Mouse (Mus musculus) macrophage (primary cell): ENCODE measurements at regions not wholly inside any gene's neighbourhood (a gene's known extent, or its start where the extent isn't known, plus 50 kb on each side); places are given as distances from the start of the nearest gene placed in this dataset.

ENCODE experiments used
- H3K27ac ChIP-seq: fragments of 350-480 bp; formaldehyde crosslinking; 2 replicates; pipeline ENCODE4 v1.9.0; 2021
- H3K36me3 ChIP-seq: fragments of 350-480 bp; formaldehyde crosslinking; 2 replicates; pipeline ENCODE4 v1.9.0; 2021; ENCODE audit errors: inconsistent target
- H3K4me3 ChIP-seq: fragments of 350-480 bp; formaldehyde crosslinking; 2 replicates; pipeline ENCODE4 v1.9.0; 2021; ENCODE audit errors: inconsistent target
- H3K79me2 ChIP-seq: fragments of 350-480 bp; formaldehyde crosslinking; 2 replicates; pipeline ENCODE4 v1.9.0; 2021; ENCODE audit errors: inconsistent target
- WGBS: methylation state at CpG from one replicate; pipeline ENCODE4 v1.1.7; 2026; ENCODE audit warnings: inconsistent platforms; ENCODE audit not compliant: missing documents; 5-methylcytosine and 5-hydroxymethylcytosine counted together

DNA sequence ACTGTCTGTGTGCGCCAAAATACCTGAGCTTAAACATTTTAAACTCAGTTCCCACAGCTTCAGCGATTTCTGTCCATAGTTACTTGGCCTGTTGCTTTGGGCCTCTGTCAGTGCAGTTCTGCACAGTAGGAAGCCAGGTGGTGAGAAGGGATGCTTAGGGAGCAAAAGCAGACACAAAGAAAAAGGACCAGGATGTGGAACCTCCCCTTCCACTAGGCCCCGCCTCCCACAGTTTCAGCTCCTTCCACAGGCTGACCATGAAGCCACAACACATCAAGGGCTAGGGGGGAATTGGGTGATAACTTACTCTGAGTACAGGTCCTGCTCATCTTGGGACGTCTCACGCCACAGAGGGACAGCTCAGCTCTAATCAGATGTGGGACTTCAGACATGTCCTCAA is 263.5 kb upstream of the Sdk2 start:
- Histone ChIP-seq H3K4me3 (no peak overlapping the region), H3K79me2 (no peaks in the 10 kb centered on the region), H3K36me3 (no peaks in the 10 kb centered on the region), H3K27ac (no peak overlapping the region)
- 96% methylated on average over 5 of the region's 5 CpGs for WGBS

DNA sequence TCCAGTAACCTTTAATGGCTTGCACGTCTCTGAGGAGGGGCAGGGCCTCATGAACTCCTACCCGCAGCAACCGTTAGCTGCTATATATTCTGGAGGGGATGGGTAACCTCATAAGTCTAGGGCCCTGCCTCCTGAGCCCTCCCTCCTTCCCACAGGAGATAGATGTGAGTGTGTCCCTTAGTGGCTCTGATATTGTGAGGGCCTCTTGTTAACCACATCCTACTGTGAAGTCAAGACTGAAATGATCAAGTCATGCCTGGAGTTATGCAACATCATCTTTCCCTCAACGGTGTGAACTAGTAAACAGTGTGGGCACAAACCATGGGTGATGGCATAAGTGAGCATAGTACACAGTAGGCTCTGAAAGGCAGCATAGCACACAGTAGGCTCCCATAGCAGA is 255.8 kb upstream of the Sdk2 start:
- no peak overlapping the region for H3K4me3 ChIP-seq
- no peaks in the 10 kb centered on the region for H3K79me2 ChIP-seq
- H3K36me3 ChIP-seq: no peaks in the 10 kb centered on the region
- 0% methylated on average over 4 of the region's 4 CpGs for WGBS
- no peak overlapping the region for H3K27ac ChIP-seq

DNA sequence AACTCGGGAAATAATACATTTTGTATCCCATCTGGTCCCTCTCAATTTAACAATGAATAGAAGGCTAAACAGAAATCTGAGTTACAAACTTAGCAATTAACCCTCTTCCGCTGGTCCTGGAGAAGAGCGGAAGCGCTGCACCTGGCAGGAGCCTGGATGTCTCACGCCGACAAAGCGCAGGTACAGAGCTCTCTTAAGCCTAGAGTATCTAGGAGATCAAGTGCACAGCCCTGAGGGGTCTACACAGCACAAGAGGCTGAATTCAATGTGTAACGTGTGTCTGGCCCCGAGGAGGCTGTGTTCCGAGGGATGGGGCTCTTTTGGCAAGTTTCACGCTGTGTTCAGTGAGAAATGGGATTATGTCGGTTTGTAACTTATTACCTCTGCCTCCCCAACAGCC is 255.1 kb upstream of the Sdk2 start:
- Histone ChIP-seq H3K79me2 (no peaks in the 10 kb centered on the region), H3K27ac (no peak overlapping the region)
- WGBS: 93% methylated on average over 10 of the region's 12 CpGs

DNA sequence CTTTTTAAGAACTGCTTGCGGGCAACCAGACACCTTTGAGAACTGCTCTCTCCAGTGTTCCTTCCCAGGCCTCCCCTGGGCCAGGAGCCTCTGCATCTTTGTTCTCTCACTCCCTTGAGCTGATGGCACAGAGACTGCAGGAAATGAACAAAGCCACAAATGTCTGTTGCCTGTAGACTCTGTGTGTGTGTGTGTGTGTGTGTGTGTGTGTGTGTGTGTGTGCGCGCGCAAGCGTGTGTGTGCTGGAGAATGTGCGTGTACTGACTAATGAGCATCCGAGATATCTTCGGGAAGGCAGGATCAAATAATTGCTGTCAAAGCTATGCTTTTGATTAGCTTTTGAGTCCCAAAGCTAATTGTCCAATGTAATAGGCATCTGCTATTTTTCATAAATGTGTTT is 254.7 kb upstream of the Sdk2 start:
- H3K36me3 ChIP-seq: no peaks in the 10 kb centered on the region
- WGBS: 61% methylated on average over 8 of the region's 8 CpGs
- no peak overlapping the region for H3K4me3 ChIP-seq
- H3K27ac ChIP-seq: no peak overlapping the region
- H3K79me2 ChIP-seq: no peaks in the 10 kb centered on the region

More for the DNA sequence above, 255.1 kb upstream of the Sdk2 start:
- Histone ChIP-seq H3K4me3 (no peak overlapping the region), H3K36me3 (no peaks in the 10 kb centered on the region)

DNA sequence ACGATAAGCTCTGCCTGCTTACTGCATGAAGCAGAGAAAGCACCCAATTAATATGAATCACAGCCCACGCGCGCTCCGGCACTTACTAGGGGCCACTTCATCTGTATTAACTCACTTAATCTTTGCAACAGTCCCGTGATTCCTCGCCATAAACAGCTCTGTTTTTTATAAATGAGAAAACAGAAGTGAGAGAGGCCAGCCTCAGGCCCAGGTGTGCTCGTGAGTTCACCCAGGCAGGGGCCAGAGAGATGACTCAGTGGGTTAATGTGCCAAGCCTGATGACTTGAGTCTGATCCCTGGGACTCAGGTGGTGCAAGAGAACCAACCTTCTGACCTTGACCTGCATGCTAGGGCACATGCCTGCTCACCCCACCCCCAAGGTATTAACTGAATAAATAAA is 248.4 kb upstream of the Sdk2 start:
- Histone ChIP-seq H3K27ac (no peak overlapping the region), H3K4me3 (no peak overlapping the region), H3K36me3 (no peaks in the 10 kb centered on the region), H3K79me2 (no peaks in the 10 kb centered on the region)
- WGBS: 77% methylated on average over 8 of the region's 8 CpGs

DNA sequence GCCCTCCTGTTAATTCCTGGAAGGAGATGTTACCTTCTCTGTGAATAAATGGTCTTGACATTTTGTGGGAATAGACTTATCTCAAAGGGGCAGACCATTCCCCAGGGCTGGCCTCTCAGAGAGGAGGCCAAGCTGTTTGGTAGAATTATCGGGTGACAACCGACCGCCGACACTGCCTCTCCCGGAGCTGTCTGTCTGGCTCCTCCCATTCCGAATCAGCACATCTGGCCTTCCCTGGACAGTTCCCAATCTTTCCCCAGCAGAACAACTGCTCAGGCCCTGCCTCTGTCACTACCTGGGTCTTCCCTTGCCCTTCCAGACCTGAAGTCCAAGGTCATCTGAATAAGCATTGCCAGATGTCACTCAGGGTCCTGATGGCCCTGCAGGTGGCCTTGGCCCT is 246.8 kb upstream of the Sdk2 start:
- Histone ChIP-seq H3K36me3 (no peaks in the 10 kb centered on the region), H3K79me2 (no peaks in the 10 kb centered on the region), H3K4me3 (no peak overlapping the region), H3K27ac (no peak overlapping the region)
- 82% methylated on average over 6 of the region's 6 CpGs for WGBS

DNA sequence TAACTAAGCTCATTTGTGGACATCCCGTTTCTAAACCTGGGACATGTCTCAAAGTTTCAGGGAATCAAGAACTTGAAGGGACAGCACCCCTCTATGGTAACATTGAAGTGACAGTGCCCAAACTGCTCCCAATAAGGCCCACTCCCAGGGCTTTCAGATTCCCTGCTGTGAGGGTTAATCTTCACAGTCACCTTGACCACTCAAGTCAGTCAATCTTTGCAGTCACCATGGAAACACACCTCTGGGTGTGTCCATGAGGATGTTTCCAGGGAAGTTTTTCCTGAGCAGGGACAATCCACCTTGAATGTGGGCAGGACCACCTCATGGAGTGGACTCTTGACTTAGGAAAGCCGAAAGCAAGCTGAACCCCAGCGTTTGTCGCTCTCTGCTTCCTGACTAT is 244.8 kb upstream of the Sdk2 start:
- H3K79me2 ChIP-seq: no peaks in the 10 kb centered on the region
- H3K36me3 ChIP-seq: no peaks in the 10 kb centered on the region
- H3K4me3 ChIP-seq: no peak overlapping the region
- 83% methylated on average over 4 of the region's 4 CpGs for WGBS
- no peak overlapping the region for H3K27ac ChIP-seq

DNA sequence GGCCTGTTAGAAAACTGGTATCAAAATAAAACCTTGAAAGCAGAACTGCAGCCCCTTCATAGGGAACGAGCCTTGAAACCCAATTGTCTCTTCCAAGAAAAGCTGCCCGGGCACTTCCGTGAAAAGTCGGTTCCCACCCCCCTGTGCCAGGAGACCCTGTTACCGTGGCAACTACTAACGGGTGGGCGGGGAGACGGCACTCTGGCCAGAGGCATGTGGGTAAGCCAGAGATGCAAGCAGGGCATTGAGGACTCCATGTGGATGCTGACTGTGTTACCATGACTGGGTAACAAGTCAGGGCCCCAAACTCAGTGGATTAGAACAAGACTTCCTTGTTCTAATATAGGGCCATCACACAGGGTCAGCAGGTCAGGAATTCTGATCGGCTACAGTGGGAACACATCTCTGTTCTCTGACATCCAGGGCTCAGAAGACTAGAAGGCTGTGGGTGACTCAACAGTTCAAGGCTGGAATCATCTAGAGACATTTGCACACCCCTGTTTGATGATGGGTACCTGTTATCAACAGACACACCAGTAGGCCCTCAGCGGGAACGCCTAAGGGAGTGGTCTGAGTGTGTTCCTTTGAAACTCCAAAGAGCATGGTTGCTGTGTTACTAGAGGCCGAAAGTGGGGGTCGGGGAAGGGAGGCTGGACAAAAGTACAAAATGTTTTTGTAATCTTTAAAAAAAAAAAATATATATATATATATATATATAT is 236.9 kb upstream of the Sdk2 start:
- WGBS: 79% methylated on average over 11 of the region's 13 CpGs
- no peak overlapping the region for H3K27ac ChIP-seq
- H3K79me2 ChIP-seq: no peaks in the 10 kb centered on the region
- H3K4me3 ChIP-seq: no peak overlapping the region
- no peaks in the 10 kb centered on the region for H3K36me3 ChIP-seq

DNA sequence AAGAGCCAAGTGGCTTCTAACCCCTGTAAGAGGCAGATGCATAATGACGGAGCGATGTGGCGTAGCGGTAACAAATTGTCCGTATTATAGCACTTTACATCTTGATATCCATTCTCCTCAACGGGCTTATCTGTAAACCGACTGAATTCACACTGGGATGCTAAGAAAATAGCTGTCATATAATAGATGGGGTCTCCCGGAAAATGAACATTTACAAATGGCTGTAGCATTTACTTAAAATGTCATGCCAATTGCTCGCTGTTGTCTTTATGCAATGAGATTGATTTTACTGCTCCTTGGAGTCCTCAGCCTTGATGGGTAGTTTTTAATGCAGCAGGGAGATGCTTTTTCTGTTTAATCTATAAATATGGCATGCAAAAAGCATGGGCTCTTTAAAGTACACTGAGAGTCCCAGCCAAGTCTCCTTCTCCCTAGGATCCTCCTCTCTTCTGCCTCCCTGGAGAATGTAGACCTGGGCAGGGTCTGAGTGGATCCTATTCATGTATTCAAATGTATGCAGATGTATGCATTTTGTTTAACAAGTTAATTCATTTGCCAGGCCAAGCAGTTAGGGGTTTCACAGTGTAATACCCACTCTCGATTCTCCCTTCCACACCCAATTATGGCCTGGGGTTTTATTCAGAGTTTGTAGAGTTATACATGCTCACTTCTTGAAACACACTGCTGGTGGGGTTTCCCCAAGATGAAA is 233.9 kb upstream of the Sdk2 start:
- H3K79me2 ChIP-seq: no peaks in the 10 kb centered on the region
- no peak overlapping the region for H3K27ac ChIP-seq
- H3K36me3 ChIP-seq: no peaks in the 10 kb centered on the region
- H3K4me3 ChIP-seq: no peak overlapping the region
- 85% methylated on average over 10 of the region's 10 CpGs for WGBS

DNA sequence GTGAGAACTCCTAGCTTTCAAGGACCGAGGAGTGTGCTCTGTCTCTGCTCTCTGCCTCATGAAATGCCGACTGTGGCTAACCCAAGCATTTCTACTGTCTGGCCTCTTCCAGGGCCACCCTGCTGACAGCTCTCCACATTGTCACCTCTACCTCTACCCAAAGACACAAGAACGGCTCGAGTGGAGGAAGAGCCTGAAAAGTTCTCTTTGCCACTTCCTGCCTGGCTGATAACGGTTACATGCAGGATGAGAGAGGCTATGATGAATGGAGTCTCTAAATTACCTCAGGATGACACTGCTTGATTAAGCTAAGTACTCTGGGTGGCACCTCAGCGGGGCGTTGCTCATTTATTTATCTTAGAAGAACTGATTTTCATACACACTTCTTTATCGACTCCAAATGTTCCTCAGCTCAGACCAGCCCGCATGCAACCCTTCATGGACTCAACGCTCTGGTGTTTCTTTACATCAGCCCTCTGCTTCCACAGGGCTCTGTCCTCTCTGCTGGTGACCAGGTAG is 230.0 kb upstream of the Sdk2 start:
- H3K27ac ChIP-seq: no peak overlapping the region
- WGBS: 38% methylated on average over 10 of the region's 10 CpGs
- no peaks in the 10 kb centered on the region for H3K36me3 ChIP-seq
- no peaks in the 10 kb centered on the region for H3K79me2 ChIP-seq
- H3K4me3 ChIP-seq: no peak overlapping the region

DNA sequence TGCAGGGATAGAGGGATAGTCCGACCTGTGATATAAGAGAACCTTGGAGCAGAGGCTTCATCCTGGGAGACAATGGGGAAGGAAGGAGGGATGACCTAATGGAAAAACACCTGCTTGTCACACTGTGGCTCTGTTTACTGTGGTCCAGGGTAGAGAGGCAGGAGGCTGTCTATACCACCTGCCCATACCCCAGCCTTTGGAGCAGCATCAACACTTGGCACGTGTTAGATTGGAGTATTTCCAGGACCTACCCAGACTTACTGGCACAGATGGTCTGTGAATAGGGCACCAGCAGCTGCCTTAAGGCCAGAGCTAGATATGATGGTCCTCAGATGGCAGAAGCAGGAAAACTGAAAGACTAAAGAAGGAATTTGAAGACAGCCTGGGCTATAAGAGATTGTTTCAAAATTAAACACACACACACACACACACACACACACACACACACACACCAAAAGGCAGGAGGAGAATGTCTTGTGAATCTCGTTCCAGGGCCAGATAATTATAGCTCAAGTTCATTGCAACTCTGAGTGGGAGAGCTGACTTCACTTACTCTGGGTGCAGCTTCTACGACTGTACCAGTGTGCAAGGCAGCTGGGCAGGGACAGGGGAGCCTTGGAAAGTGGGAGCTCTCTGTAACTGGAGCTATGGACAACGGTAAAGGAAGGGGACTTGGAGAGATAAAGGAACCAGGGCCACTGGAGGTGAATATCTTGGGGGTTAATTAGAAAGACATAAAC is 227.8 kb upstream of the Sdk2 start:
- H3K27ac ChIP-seq: no peak overlapping the region
- no peaks in the 10 kb centered on the region for H3K36me3 ChIP-seq
- H3K79me2 ChIP-seq: no peaks in the 10 kb centered on the region
- H3K4me3 ChIP-seq: no peak overlapping the region
- WGBS: 73% methylated on average over 5 of the region's 5 CpGs

DNA sequence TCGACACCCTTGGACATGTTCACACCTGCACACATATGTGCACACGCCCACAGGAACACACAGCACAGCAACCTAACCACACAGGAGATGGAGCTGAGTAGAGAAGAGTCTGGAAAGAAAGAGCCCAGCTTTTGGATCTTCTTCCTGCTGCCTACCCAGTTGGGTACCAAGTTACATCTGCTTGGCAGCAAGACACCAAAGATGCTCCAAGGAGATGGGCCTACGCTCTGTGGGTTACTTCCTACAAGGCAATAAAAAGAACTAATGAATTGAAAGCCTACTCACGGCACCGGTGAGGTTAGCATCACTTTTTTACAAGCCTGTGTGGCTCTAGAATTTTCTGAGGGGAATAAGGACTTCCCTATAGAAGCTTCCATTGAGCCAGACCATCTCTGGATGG is 224.4 kb upstream of the Sdk2 start:
- 88% methylated on average over 5 of the region's 5 CpGs for WGBS
- H3K36me3 ChIP-seq: no peaks in the 10 kb centered on the region
- no peaks in the 10 kb centered on the region for H3K79me2 ChIP-seq
- H3K4me3 ChIP-seq: no peak overlapping the region
- H3K27ac ChIP-seq: no peak overlapping the region

DNA sequence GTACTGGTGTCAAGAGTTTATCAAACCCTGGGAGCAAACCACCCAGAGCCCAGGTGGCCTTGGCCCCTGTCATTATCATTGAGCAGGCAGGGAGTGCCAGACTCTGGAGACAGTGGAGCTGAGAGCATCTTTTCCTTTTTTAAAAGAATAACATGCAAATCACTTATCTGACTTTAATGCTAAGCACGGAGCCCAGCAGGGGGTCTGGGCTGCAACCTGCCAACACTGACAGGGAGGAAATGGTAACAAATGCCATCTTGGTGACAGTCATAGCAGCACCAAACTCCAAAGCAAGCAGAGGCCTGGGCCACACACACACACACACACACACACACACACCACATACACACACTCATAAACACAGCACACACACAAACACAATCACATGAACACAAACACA is 223.1 kb upstream of the Sdk2 start:
- Histone ChIP-seq H3K27ac (no peak overlapping the region), H3K4me3 (no peak overlapping the region), H3K79me2 (no peaks in the 10 kb centered on the region), H3K36me3 (no peaks in the 10 kb centered on the region)
- WGBS: 70% methylated on average over 1 of the region's 1 CpGs

DNA sequence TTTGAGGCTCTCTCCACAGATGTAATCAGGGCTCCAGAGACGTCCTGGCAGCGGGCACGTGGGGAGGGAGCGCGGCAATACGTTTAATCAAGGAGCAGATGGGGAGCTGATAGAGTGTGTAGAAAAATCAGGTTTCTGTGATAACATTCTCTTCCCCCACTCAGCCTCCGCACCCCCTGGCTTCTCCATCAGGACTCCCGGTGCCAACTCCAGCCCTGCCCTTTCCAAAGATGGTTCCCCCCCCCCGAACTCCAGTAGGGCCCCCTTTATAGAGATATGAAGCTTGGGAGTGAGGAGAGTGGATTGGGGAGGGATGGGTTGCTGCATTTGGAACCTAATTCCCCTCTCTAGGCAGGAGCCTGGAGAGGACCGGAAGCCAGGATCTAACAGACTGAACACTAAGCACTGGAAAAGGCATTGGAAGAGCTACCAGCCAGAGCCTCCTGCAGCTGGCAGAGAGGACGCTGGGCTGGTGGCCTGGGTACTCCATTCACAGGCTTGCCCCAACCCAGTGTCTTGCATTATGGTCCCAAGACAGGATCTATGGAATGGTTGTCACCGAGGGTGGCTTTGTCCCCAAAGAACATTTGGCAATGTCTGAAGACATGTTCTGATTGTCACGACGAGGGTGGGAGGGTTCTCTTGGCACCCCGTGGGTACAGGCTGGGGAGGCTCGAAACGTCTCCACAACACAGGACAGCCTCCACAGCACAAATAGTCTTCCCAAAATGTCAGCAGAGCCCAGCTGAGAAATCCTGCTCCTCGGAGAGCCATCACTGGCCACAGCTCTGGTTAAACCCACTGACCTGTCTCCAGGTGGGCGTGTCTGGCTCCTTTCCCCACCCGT is 218.2 kb upstream of the Sdk2 start:
- WGBS: 84% methylated on average over 16 of the region's 20 CpGs
- Histone ChIP-seq H3K36me3 (no peaks in the 10 kb centered on the region), H3K27ac (no peak overlapping the region), H3K79me2 (no peaks in the 10 kb centered on the region), H3K4me3 (no peak overlapping the region)
